Mouse (Mus musculus) left cerebral cortex, adult 18-20 months (tissue): ENCODE measurements around the gene Tbc1d17. TPM values are rescaled to one million over a fixed set of nuclear protein-coding genes. Genes with fewer than 3 reads are reported as not detected.
A peak's percentile ranks its signal among the peaks of the same experiment; 100 is the strongest.
"Not testable (repeated sequence)": the region's sequence is repeated elsewhere in the genome, so short reads cannot be mapped to it uniquely, and the experiment has no call there.

Experiments used
- DNase-seq, 2 experiments: peaks; one replicate each; pipeline ENCODE4 v3.0.0; 2021 to 2022; ENCODE audit warnings: low spot score in 2 of 2, mixed read lengths in 1 of 2
- long read RNA-seq, 2 experiments: library from polyadenylated mRNA; stranded (forward); transcript quantifications; one replicate each; pipeline ENCODE4 v2.0.0; 2021
- total RNA-seq, 2 experiments: library from RNA; stranded (reverse); gene quantifications; 2 replicates each; pipeline ENCODE4 v1.2.3; 2021

Tbc1d17 gene
- total RNA-seq: 10 to 100 TPM; 70.4 to 89.3 TPM
- long read RNA-seq, experiment 1, full-length matches to known transcripts: 74 of 121 reads
- long read RNA-seq, experiment 1, partial matches to known transcripts: 9 of 121 reads
- long read RNA-seq, experiment 1, other reads (novel, unspliced or antisense): 38 of 121 reads
- long read RNA-seq, experiment 2, full-length matches to known transcripts: 59 of 94 reads
- long read RNA-seq, experiment 2, partial matches to known transcripts: 12 of 94 reads
- long read RNA-seq, experiment 2, other reads (novel, unspliced or antisense): 23 of 94 reads

DNA sequence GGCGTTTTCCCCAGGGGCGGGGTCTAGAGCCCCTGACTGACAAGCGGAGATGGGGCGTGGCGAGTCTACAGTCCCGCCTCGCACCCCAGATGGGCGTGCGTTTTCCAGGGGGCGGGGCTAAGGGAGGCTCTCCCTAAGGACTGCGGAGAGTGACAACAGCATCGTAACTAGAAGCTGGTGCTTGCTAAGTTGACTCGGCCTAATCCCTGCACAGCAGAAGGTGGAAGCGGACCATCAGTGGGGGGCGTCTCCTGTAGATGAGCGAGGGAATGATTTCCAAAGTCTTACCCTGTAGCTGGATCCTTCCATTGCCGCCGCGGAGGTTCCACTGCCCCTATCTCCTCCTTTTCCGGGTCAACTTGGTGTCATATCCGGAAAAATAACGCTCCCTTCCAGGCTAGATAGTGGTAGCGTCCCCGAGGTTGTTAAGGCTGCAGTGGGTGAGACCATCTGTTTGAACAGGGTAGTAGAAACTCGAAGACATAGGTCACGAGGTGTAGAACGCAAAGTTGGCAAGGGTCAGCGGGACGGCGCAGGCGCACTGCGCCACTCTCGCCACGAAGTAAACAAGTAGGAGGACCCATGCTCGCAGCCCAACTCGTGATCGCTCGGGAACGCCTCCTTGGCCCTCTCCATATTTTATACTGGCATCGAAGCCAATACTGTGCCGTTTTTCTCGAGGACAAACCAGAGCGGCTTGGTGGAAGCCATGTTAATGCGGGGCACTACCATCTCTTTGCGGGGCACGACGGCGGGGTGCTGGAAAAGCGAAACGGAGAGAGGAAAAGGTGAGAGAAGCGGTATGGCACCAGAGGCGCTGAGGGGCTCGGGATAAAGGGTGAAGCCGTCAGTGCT, at the start of gene Tbc1d17, which contains the start of gene Akt1s1:
Gene Tbc1d17 (minus strand): TSS at position 519 of the 855 bp plus-strand sequence.
Gene Akt1s1 (plus strand): TSS at position 431 of the 855 bp plus-strand sequence.
- peak; percentile 99 for DNase-seq

DNA sequence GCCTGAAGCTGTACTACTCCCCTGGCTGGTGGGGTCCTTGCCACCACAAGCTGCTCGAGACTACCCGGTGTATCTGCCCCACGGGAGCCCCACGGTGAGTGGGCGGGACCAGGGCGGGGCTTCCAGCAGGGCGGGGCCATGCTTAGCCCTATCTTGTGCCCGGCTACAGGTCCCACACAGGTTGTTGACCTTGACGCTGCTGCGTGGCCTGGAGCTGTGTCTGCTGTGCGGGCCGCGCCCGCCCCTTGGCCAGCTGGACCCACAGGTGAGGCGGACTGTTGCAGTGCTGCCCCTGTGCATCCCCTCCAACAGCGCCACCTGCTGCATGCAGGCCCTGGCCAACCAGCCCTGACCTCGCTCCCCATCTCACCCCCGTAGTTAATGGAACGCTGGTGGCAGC, 49.7 kb upstream of the Tbc1d17 start:
- DNase-seq: no peak

DNA sequence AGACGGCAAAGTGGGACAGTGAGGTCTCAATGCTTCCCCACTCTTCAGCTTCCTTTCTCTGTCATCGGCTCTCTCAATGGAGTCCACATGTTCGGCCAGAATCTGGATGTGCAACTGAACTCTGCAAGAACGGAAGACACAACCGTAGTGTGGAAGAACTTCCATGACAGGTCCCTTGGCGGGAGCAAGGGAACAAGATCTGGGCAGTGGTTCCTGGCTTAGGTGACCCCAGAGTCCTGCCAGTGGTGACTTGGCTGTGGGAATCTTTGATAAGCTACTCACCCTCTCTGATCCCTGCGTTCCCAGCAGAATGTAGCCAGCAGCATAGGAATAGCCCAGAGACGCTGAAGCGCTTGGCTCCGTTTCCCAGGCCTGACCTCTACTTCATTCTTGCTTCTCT, 47.6 kb upstream of the Tbc1d17 start:
- DNase-seq: no peak

DNA sequence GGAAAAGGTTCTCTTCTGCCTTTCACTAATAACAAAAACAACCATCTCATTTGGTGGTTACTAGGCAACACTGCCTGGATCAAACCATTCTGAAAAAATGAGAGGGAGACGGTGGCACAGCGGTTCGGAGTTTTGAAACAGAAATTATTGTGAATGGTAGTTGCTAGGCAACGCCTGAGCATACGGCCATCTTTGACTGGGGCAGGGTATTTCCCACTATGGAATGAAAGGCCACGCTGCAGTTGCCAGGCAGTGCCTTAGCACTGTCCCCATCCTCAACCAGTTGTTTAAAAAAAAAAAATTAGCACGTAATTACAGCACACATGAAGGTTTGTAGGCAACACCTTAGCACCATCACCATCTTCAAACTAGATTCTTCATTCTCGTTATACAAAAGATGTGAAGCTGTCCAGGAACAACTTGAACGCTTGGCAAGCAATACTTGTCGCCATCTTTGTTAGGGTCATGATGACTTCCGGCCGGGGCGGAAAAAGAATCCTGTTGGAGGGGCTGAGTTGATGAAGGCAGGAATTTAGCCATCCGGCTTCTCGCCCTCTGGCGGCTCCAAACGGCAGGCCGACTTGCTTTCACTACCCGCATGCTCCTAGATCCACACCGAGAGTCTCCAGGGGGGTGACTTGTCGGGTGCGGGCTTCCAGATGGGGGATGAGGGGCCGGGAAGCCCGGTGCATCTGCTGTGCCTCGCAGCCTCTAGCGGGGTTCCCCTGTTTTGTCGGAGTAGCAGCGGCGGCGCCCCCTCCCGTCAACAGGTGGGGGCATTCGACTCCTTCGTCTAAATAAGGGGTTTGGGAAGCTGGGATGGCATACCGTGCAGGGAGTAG, 46.9 kb upstream of the Tbc1d17 start, which contains the start of gene Fuz:
Gene Fuz (plus strand): TSS at position 487 of the 842 bp plus-strand sequence.
- peak; percentile 87 to 91 for DNase-seq

DNA sequence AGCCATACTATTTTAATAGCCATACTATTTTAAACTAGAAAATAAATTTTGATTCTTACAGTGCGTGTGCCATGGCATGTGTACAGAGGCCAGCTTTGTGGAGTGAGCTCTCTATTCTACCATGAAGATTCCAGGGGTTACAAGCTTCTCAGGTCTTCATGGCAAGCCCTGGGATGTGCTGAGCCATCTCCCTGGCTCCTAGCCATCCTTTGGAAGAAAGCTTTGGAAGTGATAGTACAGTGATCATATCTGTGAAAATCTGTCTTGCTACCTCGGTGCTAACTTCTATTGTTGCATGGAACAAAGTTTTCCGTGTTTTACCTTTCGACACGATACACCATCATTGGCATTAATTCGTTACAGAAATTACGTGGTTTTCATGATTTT, 46.3 kb upstream of the Tbc1d17 start:
- no peak for DNase-seq

DNA sequence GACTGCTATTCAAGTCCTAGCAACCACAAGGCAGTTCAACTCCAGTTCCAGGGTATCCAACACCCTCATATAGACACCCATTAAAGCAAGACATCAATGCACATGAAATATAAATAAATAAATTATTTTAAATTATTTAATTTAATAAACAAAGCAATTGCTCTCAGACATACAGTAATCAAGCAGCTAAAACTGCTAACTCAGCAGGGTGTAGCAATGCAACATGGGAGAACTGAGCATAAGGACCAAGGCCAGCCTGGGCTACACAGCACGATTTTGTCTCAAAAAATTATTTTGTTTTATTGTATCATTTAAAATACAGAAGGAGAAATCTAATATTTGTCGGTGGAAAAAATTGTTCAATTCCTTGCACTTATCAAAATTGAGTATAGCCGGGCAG, 45.3 kb upstream of the Tbc1d17 start:
- no peak for DNase-seq

DNA sequence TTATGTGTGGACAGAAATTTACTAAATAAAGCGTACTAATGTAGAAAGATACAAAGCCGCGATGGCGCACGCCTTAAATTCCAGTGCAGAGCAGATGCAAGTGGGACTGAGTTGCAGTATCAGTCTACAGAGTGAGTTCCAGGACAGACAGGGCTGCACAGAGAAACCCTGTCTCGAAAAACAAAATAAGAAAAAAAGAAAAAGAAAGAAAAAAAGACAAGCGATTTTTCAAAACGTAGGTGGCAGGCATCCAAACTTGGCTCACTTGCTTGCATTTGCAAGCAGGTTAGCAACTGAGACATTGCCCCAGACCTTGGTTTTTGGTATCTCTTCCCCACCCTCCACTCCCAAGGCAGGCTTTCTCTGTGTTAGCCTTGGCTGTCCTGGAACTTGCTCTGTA, 44.3 kb upstream of the Tbc1d17 start:
- no peak for DNase-seq

DNA sequence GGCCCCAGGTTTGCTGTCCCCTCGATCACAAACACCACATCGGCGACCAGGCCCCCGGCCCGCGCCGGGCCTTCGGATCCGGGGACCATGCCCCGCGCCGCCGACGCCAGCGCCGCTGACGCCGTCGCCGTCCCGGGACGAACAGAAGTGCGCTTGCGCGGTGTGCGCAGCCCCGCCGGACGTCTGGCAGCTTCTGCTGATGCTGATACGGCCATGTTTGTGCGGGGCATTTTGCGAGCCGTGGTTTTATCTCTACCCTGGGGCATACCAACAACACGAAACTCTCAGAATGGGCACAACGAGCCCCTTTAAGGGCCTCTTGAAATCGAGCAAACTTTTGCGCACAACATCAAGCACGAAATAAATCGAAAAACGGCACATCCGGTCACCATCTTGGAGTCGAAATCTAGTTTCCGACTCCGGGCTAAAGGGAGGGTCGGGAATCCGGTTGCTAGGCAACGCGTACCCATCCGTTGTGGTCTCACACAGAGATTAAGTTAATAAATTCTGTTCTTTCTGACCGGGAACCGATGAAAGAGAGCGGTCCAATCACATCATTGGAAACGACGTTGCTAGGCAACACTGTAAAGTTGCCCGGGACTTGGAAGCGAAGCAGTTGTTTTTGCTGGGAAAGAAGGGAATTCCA, 43.5 kb upstream of the Tbc1d17 start, which contains the start of gene Med25:
Gene Med25 (minus strand): TSS at position 437 of the 646 bp plus-strand sequence.
- DNase-seq: peak; percentile 86 to 90

DNA sequence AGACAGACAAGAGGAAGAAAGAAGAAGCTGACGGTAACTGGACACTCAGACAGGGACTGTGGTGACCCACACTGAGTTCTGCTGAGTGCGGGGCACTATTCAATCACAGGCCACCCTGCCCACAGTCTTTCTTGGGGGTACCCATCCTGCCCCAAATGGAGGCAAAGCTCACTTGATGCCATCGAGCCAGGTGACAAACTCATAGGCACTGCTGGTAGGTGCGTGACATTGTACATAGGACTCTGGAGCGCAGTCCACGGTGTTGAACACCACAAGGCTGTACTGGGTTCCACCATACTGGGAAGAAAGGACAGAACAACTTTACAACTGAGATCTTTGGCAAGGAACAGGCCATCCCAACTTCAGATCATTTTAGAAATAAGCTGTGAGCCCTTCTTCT, 42.7 kb upstream of the Tbc1d17 start:
- DNase-seq: no peak

DNA sequence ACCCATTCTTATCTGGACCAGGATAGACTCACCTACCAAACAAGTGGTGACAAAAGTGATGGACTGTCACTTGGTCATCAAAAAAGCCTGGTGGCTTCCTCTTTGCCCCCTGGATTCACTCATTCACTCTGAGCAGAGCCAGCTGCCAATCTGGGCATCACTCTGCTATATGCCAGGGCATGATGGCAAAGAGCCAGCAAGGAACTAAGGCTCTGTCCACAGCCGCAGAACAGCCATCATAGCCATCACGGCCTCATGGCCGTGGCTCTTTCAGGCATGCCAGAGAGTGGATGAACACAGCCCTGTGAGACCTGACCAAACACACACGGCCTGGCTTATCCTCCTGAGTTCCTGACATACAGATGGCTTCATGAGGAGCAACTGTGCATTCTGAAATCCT, 41.9 kb upstream of the Tbc1d17 start:
- DNase-seq: no peak

DNA sequence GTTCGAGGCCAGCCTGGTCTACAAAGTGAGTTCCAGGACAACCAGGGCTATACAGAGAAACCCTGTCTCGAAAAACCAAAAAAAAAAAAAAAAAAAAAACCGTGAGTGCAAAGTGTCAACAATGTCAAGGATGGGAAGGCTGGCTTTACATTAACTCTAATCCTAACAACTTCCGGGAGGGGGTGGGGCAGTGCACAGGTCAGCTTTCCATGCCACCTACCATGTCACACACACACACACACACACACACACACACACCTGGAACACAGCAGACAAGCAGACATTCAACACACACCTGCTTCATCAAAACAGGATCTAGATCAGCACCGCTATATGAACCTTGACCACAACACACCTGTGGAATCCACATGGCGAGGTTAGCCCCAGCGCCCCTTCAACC, 41.3 kb upstream of the Tbc1d17 start:
- no peak for DNase-seq

DNA sequence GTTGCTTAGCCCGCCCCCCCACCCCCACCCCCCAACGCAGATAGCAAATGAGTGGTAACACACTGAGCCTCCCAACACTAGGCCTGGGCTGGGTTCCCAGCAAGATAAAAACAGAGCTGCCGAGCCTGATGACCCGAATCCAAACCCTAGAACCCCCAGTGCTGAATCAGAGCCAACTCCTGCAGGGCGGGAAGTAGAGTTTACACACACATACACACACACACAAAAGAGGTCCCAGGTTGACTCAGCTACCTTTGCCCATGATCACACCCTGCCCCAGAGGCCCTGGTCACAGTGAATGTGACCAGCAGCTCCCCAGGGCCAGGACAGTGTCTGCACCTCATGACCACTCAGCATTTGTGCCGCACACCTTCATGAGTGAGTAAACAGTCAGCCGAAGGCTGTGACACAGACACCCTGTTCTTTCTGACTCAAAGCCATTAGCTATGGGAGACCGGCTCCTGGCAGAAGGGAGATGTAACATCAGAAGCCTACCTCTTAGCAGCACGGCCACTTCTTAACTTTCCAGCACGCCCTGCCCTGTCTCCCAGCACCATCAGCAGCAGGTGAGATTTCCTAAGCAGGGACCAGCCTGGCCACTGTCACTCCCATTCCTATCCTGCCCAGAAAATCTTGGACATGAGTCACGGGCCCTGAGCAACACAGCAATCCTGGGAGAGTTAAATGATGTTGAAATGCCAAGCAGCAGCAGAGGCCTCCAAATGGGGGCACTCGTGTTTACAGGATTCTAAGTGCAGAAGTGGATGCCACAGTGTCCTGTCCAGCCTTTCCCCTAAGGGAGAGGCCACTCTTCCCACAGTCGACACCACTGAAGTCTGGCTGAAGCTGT, 39.6 kb upstream of the Tbc1d17 start:
- no peak for DNase-seq

DNA sequence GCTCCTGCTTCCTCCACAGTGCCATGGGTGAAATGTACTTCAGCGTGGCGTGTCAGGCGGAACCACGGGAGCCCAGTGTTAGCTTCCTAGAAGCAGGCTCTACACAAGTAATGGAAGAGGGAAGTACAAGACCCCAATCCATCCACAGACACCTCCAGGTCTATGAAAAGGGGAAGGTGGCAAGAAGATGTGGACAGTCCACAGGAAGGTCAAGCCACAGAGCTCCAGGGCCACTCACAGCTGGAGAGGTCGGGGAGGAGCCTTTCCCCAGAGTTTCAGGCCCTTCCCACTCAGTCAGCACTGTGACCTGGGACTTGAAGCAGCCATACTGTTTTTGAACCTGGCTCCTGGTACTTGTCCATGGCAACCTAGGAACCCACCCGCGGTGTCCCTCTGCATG, 38.1 kb upstream of the Tbc1d17 start:
- no peak for DNase-seq

DNA sequence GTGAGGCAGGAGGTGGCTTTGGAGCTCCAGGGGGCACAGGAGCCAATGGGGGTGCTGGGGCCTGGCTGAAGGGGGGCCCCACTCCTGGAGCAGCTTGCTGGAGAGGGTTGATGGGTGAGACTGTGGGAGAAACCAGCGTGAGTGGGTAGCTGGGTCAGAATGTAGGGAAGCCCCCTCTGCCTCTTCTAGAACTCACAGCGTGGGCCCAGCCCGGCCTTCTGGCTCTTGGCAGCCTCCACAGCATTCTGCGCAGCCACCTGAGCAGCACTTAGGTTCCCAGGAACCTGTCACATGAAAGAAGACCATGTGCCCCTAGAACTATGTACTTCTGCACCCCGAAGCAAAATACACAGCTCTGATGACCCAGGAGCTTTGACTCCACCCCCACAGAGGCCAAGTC, 35.8 kb upstream of the Tbc1d17 start:
- DNase-seq: no peak

DNA sequence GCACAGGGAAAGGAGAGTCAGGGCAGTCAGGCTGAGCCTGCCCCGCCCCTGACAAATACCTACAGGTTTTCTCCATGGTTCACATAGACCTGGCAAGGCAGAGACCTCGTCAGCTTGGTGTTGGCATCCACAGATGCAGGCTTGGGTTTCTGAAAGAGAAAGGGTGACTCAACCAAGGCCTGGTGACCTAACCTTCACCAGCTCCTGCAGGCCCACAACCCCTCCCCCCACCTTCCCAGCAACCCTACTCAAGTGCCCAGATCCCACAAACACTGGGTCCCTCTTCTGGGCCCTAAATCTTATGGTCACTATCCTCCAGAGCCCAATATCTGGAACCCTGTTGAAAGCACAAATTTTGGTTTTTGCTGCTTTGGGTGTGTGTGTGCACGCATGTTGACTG, 34.2 kb upstream of the Tbc1d17 start:
- no peak for DNase-seq

DNA sequence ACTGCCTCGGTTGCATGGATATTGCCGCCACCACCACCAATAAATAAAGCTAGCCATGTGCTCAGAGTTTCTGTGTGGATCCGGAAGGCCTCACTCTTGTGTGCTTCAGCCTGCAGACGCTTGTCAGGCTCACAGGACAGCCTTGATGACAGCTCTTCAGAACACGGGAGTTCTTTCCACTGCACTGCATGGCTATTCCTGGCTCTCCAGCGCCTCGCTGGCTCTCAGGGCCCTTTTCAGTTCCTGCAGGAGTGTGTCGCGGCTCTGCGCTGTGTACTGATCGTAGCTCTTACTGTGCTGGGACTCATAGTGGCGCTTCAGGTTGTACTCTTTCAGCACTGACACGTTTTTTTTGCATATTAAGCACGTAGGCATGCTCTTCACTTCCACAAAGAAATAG, 29.0 kb upstream of the Tbc1d17 start:
- DNase-seq: no peak

DNA sequence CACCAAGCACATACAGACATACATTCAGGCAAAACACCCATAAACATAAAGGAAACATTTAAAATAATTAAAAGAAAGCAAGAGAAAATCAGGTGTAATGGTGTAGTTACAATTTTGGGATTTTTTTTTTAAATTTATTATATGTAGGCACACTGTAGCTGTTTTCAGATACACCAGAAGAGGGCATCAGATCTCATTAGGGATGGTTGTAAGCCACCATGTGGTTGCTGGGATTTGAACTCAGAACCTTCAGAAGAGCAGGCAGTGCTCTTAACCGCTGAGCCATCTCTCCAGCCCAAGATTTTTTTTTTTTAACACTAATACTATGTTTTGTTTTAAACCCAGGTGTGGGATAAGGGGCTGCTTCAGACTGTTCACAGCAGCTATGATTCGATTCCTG, 22.9 kb upstream of the Tbc1d17 start:
- DNase-seq: not testable (repeated sequence)

DNA sequence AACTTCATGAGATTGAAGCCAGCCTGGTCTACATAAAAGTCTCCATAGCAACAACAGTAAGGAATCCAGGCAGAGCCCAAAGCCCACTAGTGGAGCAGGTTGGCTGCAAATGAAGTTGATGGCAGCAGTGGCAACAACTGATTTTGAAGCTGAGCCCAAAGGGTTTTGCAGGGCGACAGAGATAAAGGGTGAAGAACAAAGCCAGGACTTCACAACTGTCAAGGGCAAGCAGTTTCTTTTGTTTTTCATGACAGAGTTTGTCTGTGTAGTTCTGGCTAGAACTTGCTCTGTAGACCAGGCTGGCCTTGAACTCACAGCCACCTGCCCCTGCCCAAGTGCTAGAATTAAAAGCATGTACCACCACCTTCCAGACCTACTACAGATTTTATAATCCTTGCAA, 22.3 kb upstream of the Tbc1d17 start:
- no peak for DNase-seq

DNA sequence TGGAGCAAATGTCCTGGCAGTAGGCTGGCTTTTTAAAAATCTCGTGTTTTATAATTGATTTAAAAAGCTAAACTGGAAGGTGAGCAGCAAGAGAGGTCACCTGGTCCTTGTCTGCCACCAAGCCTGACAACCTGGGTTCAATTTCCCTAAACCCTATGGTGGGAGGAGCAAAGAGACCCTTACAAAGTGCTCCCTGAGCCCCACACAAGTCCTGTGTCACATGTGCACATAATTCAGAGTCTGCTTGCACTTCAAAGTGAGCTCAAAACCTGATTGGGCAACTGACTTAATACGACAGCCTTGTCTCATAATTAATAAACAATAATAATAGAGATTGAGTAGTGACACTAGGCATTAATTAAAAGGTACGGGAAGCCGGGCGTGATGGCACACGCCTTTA, 21.7 kb upstream of the Tbc1d17 start:
- DNase-seq: no peak
